Mouse (Mus musculus): Measurements from ENCODE around the gene Igdcc3. TPM values are rescaled to one million over a fixed set of nuclear protein-coding genes. Genes with fewer than 3 reads are reported as not detected.

Gene Igdcc3
- polyA plus RNA-seq, 1 experiment from 2014 or later, result not detected

DNA sequence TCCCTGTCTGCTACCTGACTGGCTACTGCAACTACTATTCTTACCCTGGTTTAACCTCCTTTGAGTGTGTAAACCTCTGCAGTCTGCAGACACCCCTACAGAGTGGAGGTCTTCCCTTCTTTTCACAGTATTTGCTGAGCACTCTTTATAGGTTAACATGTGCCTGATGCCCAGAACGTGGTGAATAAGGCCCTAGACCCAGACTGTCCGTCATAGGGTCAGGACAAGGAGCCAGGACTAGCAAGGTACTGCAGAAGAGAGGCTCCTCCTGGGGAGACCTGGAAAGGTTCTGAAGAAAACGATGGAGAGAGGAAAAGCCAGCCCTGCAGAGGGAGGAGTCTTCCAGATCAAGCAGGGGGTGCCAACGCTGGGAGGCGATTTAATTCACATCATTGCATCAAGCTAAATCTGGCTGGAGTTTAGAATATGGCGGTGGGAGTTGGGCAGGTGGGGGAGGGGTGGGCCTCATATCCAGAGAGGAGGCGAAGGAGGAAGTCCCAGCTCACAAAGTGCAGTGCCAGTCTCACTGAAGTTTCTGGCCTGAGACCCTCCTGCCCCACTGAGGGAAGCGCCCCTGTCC lies 37.7 kb upstream of the Igdcc3 start:
- Histone ChIP-seq H3K4me3 (ENCODE audit: low read depth, low read length) (peak overlapping the region; percentile 62), H3K9ac (replicated peaks) (peak overlapping the region; percentile 63), H3K27me3 (ENCODE audit: insufficient read depth, low read length) (peaks cover 28% of the 10 kb centered on the region), H3K36me3 (replicated peaks; ENCODE audit: insufficient read depth, low read length) (no peaks in the 10 kb centered on the region), H3K4me1 (ENCODE audit: insufficient read depth) (peaks cover 21% of the 10 kb centered on the region), H3K9me3 (ENCODE audit: low read length) (no peaks in the 10 kb centered on the region), H3K27ac (ENCODE audit: low read depth) (peak overlapping the region; percentile 90), H3K4me2 (ENCODE audit: low read depth, low read length) (peak overlapping the region; percentile 86)
- ATAC-seq (no peak), DNase-seq (no peak)
- no peak for TF ChIP-seq EP300 (IDR thresholded peaks at IDR 0.05; ENCODE audit: low read depth)
- no peak for TF ChIP-seq CTCF (IDR thresholded peaks at IDR 0.05; ENCODE audit: low read depth)
- WGBS (ENCODE audit: insufficient replicate concordance), result 31% methylated on average over 8 of the region's 8 CpGs

DNA sequence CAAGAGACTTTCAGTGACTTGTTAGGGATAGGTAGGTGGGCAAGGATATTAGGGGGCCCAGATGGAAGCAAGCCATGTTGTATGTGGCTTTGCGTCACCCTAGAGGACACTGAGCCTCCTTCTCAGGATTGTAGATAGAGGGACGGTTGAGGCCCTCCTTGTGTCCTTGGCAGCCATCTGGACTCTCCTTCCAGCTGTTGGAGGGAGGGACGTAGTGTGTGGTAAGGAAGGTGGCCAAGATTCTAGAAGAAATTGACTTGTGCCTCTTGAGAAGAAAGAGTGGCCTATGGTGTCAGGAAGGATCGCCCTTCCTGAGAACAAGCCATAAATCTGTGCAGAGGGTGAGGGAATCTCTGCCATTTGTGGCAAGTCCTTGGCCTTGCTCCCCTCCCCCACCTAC lies 34.2 kb upstream of the Igdcc3 start:
- WGBS (ENCODE audit: insufficient replicate concordance), result 68% methylated on average over 4 of the region's 4 CpGs
- H3K9ac ChIP-seq (replicated peaks), result no peak overlapping the region
- ATAC-seq (no peak), DNase-seq (no peak)
- no peak overlapping the region for H3K4me2 ChIP-seq (ENCODE audit: low read depth, low read length)
- no peak overlapping the region for H3K27ac ChIP-seq (ENCODE audit: low read depth)
- no peaks in the 10 kb centered on the region for H3K36me3 ChIP-seq (replicated peaks; ENCODE audit: insufficient read depth, low read length)
- TF ChIP-seq EP300 (IDR thresholded peaks at IDR 0.05; ENCODE audit: low read depth) (no peak), CTCF (IDR thresholded peaks at IDR 0.05; ENCODE audit: low read depth) (no peak)
- H3K9me3 ChIP-seq (ENCODE audit: low read length), result no peaks in the 10 kb centered on the region
- H3K27me3 ChIP-seq (ENCODE audit: insufficient read depth, low read length), result peaks cover 19% of the 10 kb centered on the region
- peaks cover 24% of the 10 kb centered on the region for H3K4me1 ChIP-seq (ENCODE audit: insufficient read depth)
- H3K4me3 ChIP-seq (ENCODE audit: low read depth, low read length), result no peak overlapping the region

GRCm38 (mm10) chr9:65107893-65108292 lies 33.1 kb upstream of the Igdcc3 start:
- H3K4me3 ChIP-seq (ENCODE audit: low read depth, low read length), result no peak overlapping the region
- H3K4me1 ChIP-seq (ENCODE audit: insufficient read depth), result peaks cover 26% of the 10 kb centered on the region
- no peak overlapping the region for H3K4me2 ChIP-seq (ENCODE audit: low read depth, low read length)
- no peaks in the 10 kb centered on the region for H3K36me3 ChIP-seq (replicated peaks; ENCODE audit: insufficient read depth, low read length)
- no peak overlapping the region for H3K9ac ChIP-seq (replicated peaks)
- TF ChIP-seq CTCF (IDR thresholded peaks at IDR 0.05; ENCODE audit: low read depth) (no peak), EP300 (IDR thresholded peaks at IDR 0.05; ENCODE audit: low read depth) (no peak)
- no peak overlapping the region for H3K27ac ChIP-seq (ENCODE audit: low read depth)
- 71% methylated on average over 1 of the region's 1 CpGs for WGBS (ENCODE audit: insufficient replicate concordance)
- H3K27me3 ChIP-seq (ENCODE audit: insufficient read depth, low read length), result peaks cover 8% of the 10 kb centered on the region
- no peaks in the 10 kb centered on the region for H3K9me3 ChIP-seq (ENCODE audit: low read length)
- ATAC-seq (no peak), DNase-seq (no peak)

DNA sequence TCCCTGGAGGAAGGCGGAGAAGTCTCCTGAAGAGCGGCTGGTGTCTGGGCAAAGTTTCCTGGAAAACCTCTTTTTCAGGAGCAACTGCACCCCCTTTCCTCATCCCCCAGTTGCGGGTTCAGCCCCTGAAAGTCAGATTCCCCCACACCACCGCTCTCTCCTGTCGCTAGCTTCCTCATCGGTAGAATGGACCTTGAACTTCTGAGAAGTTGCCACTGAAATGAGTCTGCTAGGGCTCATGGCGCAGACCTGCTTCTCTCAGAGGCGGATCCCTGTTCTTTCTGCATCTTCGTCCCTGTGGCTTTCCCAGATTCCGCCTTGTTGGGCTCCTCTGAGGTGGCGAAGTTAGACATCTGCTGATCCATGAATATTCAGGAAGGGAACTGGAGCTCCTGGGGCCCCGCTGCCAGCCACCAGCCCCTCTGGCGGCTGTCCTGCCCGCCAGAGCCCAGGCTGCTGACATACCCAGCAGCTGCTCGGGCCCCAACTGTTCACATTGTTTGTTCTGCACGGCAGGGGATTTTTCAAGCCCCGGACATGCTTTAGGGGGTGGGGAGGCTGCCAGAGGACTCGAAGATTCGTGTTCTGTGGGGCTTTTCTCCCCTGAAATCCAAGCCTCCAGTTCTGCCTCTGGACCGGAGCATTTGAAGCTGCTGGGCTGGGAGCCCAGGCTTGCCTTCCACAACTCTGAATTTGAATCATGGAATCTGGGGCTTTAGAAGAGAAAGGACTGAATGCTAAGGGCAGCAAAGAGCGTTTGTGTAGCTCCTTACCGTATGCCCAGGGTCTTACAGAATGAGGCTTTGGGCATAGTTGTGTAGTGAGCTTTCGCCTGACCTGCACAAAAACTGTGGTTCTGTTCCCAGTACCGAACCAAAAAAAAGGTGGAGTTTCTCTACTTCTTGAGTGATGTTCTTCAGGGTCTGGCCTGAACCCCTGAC lies 31.6 kb upstream of the Igdcc3 start:
- peak overlapping the region; percentile 26; the same call in 1 of the 2 replicates for H3K9ac ChIP-seq (replicated peaks)
- no peaks in the 10 kb centered on the region for H3K27me3 ChIP-seq (ENCODE audit: insufficient read depth, low read length)
- H3K36me3 ChIP-seq (replicated peaks; ENCODE audit: insufficient read depth, low read length), result no peaks in the 10 kb centered on the region
- peak overlapping the region; percentile 60 for H3K27ac ChIP-seq (ENCODE audit: low read depth)
- DNase-seq, result no peak
- no peak for ATAC-seq
- no peak overlapping the region for H3K4me3 ChIP-seq (ENCODE audit: low read depth, low read length)
- TF ChIP-seq CTCF (IDR thresholded peaks at IDR 0.05; ENCODE audit: low read depth) (no peak), EP300 (IDR thresholded peaks at IDR 0.05; ENCODE audit: low read depth) (no peak)
- peak overlapping the region; percentile 34 for H3K4me2 ChIP-seq (ENCODE audit: low read depth, low read length)
- peaks cover 21% of the 10 kb centered on the region for H3K4me1 ChIP-seq (ENCODE audit: insufficient read depth)
- 23% methylated on average over 24 of the region's 24 CpGs for WGBS (ENCODE audit: insufficient replicate concordance)
- no peaks in the 10 kb centered on the region for H3K9me3 ChIP-seq (ENCODE audit: low read length)

DNA sequence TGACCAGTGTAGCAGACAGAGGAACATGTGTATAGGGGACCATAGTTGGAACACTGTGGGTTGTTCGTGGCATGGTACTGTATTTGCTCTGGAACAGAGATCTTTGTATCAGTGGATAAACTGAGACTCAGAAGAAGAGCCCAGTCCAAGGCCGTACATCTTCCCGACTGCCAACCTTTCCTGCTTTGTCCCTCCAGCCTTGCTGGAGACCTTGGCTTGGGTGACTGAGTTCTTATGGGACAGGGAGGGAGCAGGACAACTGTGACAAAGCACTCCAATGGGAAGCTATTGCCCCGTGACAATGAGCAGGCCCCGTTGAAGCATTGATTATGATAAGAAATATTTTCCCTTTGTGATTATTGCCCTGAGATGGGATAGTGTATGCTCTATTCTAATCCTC lies 29.3 kb upstream of the Igdcc3 start:
- Histone ChIP-seq H3K4me3 (ENCODE audit: low read depth, low read length) (no peak overlapping the region), H3K27ac (ENCODE audit: low read depth) (no peak overlapping the region), H3K36me3 (replicated peaks; ENCODE audit: insufficient read depth, low read length) (0 out of 2 replicates have a peak, but pooled peaks cover 3% of the 10 kb centered on the region), H3K4me2 (ENCODE audit: low read depth, low read length) (no peak overlapping the region), H3K9me3 (ENCODE audit: low read length) (no peaks in the 10 kb centered on the region), H3K27me3 (ENCODE audit: insufficient read depth, low read length) (no peaks in the 10 kb centered on the region), H3K9ac (replicated peaks) (no peak overlapping the region), H3K4me1 (ENCODE audit: insufficient read depth) (peaks cover 20% of the 10 kb centered on the region)
- ATAC-seq (no peak), DNase-seq (no peak)
- no peak for TF ChIP-seq CTCF (IDR thresholded peaks at IDR 0.05; ENCODE audit: low read depth)
- TF ChIP-seq EP300 (IDR thresholded peaks at IDR 0.05; ENCODE audit: low read depth), result no peak
- 77% methylated on average over 5 of the region's 5 CpGs for WGBS (ENCODE audit: insufficient replicate concordance)

GRCm38 (mm10) chr9:65113694-65114093 lies 27.3 kb upstream of the Igdcc3 start:
- no peak overlapping the region for H3K4me3 ChIP-seq (ENCODE audit: low read depth, low read length)
- no peak for ATAC-seq
- no peaks in the 10 kb centered on the region for H3K27me3 ChIP-seq (ENCODE audit: insufficient read depth, low read length)
- TF ChIP-seq EP300 (IDR thresholded peaks at IDR 0.05; ENCODE audit: low read depth) (no peak), CTCF (IDR thresholded peaks at IDR 0.05; ENCODE audit: low read depth) (no peak)
- no peak overlapping the region for H3K9ac ChIP-seq (replicated peaks)
- no peak overlapping the region for H3K27ac ChIP-seq (ENCODE audit: low read depth)
- H3K4me1 ChIP-seq (ENCODE audit: insufficient read depth), result peaks cover 16% of the 10 kb centered on the region
- H3K36me3 ChIP-seq (replicated peaks; ENCODE audit: insufficient read depth, low read length), result 0 out of 2 replicates have a peak, but pooled peaks cover 3% of the 10 kb centered on the region
- WGBS (ENCODE audit: insufficient replicate concordance), result 82% methylated on average over 2 of the region's 2 CpGs
- DNase-seq, result no peak
- H3K9me3 ChIP-seq (ENCODE audit: low read length), result no peaks in the 10 kb centered on the region
- H3K4me2 ChIP-seq (ENCODE audit: low read depth, low read length), result no peak overlapping the region
